Mouse (Mus musculus): ENCODE data around the gene Tmx2.
"Not testable (repeated sequence)": the region's sequence is repeated elsewhere in the genome, so short reads cannot be mapped to it uniquely, and the experiment has no call there.

Tmx2 gene

DNA sequence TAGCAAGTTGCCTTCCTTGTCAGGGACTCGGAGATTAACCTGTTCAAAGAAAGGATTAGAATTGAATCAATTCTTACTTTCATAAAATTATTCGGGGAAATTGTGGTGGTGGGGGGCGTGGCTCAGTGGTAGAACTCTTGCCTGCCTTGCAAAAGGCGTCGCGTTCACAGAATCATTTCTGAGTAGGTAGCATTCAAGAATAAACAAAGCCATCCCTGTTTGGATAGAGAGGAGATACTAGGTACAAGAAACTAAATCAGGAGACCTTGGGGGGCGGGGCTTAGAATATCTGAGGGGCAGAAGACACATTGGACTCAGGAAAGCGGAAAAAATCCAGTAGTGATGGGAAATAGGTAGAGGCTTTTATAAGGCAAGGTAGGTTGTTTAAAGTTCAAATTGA lies at the start of gene Tmx2:
Tmx2 (minus strand) TSS at position 125 of the 400 bp plus-strand sequence.
- CTCF ChIA-PET, result no interaction called here

DNA sequence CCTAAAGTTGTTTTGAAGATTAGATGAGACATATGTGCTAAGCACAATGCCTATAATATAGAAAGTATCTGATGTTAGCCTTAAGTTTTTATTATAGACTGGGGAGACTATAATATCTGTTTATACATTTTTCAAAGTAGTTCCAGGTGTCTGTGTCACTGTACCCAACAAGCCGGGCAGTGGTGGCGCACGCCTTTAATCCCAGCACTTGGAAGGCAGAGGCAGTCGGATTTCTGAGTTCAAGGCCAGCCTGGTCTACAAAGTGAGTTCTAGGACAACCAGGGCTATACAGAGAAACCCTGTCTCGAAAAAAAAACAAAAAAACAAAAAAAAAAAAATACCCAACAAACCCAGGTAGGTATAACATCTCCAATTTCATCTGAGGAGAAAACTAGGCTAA lies 49.3 kb upstream of the Tmx2 start:
- CTCF ChIA-PET, result not testable (repeated sequence)

DNA sequence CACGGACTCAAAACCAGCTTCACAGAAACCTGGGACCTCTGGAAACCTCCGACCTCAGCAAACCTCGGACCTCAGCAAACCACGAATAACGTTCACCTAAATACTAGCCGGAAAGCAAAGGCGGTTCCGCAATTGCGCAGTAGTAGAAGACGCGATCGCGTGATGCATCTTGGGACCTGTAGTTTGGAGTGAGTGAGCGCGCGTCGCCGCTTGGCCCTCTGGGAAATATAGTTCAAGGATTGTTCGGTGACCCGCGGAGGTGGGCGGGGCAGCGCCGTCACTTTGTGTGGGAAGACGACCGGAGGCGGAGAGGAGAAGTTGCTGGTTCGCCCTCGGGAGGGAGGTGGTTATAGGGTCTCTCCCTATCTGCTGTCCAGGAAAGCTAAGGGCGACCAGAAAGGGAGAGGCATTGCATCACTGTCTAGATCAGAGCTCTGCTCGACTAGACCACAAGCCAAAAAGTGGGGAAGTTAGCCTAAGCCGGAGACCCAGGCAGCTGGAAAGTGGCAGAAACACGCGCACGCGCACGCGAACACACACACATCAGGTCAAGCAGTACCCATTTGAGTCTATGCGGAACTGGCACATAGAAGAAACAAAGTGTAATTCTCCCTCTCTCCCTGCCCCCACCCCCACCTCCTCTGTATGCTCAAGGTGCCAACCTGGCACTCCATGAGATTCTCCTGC lies 48.4 kb upstream of the Tmx2 start, which contains the start of gene Clp1:
Clp1 (minus strand) TSS at position 179 of the 687 bp plus-strand sequence.
- CTCF ChIA-PET, result no interaction called here

DNA sequence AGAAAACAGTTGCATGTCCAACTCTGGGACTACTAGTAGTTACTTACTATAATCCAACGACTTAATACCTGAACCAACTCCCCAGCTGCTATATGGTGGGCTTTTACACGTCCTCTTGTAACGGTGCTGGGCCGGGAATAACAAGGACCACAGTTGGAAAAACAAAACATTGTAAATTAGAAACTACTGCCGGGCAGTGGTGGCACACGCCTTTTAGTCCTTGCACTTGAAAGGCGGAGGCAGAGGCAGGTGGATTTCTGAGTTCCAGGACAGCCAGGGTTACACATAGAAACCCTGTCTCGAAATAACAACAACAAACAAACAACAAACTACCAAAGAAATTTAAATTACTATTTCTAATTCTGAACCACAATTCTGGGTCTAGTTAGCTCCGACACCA lies 47.8 kb upstream of the Tmx2 start:
- CTCF ChIA-PET, result interaction anchor here (0.6 kb wide), 1 partner anchor 76 kb away, joined by 3 read pairs; the partner anchor contains the start of gene Ctnnd1

DNA sequence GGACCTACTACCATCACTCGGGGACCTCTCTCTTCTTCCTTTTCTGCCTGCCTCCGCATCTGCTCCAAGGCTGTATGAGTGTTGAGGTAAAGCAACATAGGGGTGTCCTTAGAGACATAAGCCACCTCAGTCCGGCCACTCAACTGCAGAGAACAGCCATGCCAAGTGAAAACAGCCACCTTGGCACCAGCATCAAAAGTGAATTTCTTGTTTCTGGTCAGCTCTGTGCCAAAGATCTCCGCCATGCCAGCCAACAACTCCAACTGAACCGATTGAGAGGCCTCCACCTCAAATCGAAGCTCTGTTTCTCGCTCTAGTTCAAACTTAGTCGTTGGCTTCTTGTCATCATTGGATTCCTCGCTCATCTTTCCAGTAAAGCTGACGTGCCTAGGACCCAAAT lies 46.8 kb upstream of the Tmx2 start:
- CTCF ChIA-PET, result no interaction called here

DNA sequence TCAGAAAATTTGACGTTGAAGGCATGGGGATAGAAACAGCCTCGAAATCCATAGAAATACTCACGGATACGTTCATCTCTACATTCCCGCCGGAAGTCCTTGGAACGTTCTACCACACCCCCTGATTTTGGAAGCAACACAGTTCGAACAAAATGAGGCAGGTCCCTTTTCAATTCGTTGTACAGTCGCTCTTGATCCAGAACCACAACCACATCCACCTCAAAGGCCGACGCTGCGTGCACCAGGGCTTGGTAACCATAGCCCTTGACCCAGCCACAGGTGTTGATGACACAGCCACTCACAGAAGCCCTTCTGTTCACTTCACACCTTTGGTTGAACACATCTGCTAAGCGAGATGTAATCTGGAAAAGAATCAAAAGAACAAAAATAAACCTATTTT lies 44.9 kb upstream of the Tmx2 start:
- CTCF ChIA-PET, result no interaction called here

DNA sequence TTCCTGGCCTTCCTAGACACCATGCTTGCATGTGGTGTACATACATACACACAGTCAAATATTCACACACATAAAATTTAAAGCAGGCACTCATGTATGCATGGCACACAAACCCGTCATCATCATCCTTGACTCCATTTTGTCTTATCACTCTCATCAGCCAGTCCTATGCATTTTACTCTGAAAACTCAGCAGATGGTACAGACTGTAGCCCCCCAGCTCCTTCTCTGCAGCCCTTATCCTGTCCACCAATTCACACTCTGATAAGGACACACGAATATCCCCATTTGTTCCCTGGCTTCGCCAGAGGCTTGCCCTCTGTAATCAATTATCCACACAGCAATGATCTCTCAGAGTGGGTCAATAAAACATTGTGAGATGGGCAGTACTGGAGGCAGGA lies 42.2 kb upstream of the Tmx2 start:
- CTCF ChIA-PET, result no interaction called here

DNA sequence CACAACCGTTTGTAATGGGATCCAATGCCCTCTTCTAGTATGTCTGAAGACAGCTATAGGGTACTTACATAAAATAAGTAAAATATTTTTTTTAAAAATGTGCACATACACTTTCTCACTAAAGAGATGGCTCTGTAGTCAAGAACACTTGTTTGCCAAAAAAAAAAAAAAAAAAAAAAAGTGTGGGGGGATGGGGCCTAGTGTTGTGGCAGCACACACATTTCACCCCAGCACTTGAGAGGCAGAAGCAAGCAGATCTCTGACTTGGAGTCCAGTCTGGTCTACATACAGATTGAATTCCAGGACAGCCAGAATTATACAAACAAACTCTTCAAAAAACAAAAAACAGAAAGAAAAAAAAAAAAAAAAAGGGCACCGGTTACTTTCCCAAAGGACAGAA lies 41.8 kb upstream of the Tmx2 start:
- CTCF ChIA-PET, result no interaction called here

DNA sequence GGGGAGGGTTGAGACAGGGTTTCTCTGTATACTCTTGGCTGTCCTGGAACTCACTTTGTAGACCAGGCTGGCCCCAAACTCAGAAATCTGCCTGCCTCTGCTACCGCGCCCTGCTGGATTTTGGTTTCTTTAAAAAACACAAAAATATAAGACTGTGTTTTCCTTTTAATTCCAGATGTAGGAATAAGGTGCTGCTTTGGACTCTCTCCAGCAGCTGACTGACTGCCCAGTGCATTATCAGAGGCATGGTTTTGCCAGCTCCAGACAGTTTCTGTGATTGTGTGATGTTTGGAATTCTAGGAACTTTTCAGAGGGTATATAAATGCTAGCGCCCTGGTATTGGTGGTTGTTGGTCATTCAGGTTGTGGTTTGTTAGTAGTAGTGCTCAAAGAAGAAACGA lies 38.4 kb upstream of the Tmx2 start:
- CTCF ChIA-PET, result no interaction called here

DNA sequence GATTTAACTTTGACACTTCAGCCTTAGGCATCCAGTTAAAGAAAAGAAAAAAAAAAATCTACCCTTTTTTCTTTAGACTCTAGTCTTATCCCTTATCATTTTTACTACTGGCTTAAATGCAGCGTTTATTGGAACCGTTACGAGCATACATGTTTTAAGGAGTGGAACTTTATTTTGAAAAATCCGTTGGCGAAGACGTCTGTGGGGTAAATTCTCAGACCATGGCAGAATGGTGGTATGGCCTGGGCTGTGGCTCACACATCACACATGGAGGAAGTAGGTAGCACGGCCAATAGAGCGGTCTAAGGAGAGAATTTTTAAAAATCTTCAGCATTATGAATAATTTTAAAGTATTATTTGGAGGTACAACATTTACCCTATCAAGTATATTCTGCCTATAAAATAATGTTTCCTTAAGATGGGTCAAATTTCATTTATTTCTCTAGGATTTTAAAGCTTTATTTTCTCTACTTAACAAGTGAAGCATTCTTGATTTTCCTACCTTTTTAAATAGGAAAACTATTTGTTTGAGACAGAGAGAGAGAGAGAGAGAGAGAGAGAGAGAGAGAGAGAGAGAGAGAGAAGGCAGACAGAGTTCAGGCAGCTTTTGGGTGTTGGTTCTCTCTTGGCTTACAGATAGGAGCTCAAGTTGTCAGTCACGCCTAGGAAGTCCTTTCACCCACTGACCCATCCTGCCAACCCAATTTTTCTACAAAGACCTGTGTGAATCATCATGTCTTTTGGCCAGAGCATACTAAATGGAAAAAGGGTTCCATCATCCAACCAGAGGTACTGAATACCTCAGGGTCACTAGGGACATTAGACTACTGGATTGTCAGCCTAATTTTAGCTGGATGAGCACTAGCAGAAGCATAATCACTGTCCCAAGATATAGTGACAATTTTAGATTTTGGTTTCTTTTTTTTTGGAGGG lies 37.7 kb upstream of the Tmx2 start:
- CTCF ChIA-PET, result interaction anchor here (0.5 to 0.7 kb wide), 2 partner anchors 222 to 296 kb away, joined by 3 to 13 read pairs; no protein-coding TSS in a partner anchor

DNA sequence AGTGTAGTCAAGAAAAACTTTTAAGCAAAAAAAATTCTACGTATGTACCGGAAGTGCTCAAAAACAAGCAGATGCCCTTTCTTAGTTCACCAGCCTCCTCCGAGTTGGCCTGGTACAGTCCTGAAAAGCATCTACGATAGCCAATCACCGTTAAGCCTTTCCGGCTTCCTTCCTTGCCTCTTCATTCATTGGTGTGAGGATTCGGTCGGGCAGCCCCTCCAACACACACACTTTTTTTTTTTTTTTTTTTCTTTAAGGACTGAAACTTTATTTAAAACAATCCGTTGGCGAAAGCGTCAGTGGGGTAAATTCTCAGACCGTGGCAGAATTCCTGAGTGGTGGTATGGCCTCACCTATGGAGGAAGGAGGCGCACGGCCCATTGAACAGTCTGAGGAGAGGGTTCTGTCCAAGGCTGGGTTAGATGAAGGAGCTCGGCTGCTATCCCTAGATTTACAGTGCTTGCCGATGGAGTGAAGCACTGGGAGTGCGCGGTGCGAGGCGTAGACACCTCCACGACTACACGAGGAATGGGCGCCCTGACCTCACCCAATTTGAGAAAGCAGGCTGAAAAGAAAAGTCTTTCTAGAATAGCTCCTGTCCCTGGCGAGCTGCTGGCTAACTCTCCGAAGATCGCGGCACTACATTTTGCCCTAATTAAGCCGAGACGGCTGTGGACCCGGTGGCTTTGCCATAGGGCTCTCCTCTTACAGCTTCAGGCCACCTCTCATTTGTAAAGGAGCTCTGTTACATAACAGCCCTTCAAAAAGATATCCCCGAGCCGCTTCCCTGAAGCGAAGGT lies 36.8 kb upstream of the Tmx2 start:
- CTCF ChIA-PET, result interaction anchor here (0.5 kb wide), 1 partner anchor 295 kb away, joined by 3 read pairs; no protein-coding TSS in a partner anchor

DNA sequence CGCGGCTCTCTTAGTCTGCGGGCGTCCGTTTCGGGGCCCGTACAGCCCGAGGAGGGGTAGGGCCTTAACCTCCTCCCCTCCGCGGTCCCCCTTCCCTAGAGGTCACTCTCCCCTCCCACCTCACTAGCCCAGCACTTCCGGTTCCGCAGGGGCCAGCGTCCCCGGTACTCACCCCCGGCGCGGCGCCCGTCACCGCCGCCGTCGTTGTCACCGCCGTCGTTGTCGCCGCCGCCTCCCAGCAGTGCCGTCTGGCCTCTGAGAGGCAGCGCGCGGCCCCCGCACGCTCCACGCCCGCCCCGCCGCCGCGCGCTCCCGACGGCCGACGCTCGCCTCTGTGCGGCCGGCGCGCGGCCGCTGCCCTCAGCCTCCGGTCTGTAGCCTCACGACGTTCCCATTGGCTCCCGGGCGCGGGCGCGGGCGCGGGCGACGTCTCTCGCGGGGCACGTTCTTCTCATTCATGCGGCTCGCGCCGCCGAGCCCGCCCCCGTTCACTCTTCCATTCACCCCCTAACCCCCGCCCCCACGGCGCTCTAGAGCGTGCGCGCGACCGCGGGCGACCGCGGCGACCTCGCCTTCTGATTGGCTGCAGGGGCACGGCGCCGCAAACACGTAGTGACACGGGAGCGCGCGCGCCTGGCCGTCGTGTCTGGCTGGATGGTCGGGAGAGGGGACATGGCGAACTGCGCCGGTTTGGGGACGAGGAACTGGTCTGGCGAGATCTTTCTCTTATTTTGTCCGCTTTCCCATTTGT lies 36.0 kb upstream of the Tmx2 start, which contains the start of gene Zdhhc5:
Zdhhc5 (minus strand) TSS at position 370 of the 751 bp plus-strand sequence.
- CTCF ChIA-PET, result no interaction called here

DNA sequence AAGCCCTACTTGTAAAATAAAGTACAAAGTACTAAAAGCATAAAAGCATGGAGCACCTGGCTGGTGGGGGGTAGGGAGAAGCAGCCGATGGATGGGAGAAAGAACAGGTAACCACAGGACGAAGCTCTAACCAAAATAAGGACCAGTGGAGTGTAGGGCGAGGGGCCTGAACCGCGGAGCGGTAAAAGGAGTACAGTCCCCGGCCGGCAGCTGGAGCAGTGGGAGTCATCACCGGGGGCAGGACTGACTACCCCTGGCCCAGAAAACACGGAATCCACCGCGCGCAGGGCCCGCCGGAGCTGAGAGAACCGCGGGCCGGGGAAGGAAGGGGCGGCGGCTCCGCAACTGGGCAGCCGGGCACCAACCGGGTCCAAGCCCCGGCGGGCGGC lies 35.5 kb upstream of the Tmx2 start:
- CTCF ChIA-PET, result no interaction called here

DNA sequence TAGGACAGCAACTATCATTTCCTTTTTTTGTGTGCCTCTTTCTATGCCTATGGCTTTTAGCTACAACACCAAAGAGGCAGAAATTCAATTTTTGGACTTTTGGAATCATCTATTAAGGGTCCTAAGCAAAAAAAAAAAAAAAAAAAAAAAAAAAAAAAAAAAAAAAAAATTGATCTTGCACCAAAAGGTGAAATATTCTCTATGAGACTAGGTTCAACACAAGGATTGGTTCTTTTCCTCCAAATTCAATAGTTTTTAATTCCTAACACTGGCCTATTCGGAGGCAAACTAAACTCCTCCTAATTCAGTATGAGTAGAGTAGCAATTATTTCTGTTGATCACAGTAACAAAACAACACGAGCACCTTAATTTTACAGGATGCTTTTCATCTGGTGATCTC lies 33.0 kb upstream of the Tmx2 start:
- CTCF ChIA-PET, result no interaction called here

DNA sequence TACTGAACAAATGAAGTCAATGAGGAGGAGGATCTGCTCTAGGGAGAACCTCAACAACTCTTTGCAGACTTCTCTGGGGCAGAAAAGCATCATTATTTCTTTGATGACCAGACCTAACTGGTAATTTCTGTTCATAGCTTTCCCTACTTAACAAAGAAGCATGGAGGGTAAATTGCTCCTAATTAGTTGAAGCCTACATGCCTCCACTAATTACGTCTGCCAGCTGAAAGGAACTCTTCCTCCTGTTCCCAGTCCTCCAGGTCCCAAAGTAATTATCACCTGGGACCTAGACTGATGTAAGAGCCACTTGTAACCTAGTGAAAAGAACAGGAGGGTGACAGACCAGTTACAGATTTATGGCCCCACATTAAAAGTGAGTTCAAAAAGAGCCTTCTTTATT lies 28.6 kb upstream of the Tmx2 start:
- CTCF ChIA-PET, result no interaction called here

DNA sequence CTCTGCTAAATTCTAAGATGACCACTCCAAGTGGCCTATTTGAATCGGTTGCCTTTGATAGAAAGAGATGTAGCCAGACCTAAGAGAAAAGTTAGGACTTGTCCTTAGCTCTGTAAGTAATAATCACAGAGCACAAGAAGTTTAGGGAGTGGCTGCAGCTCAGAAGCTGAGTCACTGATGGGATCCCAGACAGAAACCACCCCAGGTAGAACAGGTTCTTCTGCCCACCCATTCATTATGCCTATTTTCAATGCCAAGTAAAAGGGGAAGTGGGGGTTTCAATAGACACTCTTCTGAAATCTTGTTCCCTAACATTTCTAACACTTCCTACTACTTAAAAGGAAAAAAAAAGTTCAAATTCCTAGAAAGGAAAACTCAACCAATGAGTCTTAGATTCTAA lies 26.4 kb upstream of the Tmx2 start:
- CTCF ChIA-PET, result no interaction called here

DNA sequence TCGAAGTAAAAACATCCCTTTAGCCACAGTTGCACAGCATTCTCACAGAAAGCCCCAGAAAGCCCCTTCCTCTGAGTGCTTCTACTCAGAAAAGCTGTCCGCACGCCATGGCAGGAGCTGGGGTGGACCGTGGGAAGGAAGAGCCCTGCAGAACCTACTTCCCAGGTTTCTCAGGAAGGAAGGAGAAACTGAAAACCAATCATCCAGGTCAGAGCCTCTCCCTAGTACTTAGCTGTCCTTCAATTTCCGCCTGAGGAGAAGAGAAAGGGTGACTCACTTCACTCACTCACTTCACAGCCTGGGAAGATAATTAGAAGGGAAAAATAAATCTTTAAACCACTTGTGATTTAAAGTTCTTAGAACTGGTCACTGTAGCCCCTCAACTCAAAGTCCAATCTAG lies 25.4 kb upstream of the Tmx2 start:
- CTCF ChIA-PET, result no interaction called here

DNA sequence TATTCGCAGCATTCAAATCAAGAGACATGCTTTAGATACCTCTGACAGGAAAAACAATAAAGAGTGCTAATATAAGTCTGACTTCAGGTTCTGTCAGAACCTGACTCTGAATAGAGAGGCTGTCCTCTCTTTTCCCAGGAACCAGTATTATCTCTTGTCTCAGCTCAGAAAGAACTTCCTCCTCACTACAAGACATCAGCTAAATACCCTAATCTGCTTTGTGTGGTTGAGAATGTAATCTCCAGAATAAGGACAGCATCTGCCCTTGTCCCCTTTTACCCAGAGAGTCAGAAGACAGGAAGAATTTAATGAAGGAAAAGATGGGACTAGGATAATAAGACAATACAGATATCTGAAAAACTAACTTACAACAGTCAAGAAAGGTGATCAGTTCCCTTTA lies 24.6 kb upstream of the Tmx2 start:
- CTCF ChIA-PET, result no interaction called here

DNA sequence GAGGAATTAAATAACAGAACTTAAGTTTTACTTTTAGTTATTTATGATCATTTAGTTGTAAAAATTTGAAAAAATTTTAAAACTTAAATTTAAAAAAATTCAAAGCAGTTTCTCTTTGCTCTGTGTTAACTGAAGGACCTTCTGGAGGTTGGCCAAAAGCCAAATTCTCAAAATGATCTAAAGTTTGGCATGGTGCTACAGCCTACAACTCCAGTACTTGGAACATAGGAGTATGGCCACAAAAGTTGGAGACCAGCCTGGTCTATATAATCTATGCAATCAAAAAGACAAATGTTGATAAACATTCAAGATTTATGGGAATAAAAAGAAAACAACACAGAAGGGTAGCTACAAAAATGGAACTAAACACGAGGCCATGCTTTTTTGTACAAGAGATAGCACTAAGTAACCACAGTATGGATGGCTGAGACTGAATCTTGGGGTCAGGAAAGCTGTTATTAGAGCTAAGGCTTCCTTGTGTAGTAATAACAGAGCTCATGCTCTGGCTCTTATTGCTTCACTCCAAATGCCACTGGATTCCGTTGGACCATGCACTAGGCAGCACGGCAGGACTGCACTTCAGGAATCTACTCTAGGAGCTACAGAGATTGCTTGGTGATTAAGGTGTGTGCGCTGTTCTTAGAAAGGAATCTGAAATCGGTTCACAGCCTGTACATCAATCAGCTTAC lies 16.2 kb upstream of the Tmx2 start:
- CTCF ChIA-PET, result interaction anchor here (0.5 kb wide), 1 partner anchor 194 kb away, joined by 9 read pairs; no protein-coding TSS in a partner anchor

DNA sequence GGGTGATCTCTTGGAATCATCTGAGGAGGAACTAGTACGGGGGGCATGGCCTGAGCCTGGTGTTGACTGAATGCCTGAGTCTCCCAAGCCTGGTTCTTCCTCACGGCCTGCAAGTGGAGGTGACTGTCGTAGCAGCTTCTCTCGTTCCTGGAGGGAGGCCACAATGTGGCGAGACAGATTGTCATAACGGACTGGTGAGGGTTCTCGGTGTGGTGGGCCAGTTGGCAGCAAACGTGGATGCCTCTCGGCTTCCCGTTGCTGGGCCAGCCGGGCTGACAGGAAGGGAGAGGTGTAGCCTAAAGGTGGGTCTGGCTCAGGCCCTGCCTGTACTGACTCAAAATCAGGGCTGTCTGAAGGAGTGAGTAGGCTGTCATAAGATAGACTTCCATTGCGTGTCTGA lies 11.1 kb upstream of the Tmx2 start:
- CTCF ChIA-PET, result no interaction called here

Data from spleen, embryonic (tissue).